Mouse (Mus musculus) heart, adult 2 months (tissue): ENCODE measurements around the gene Tbc1d5.

ENCODE experiments used
- CTCF ChIP-seq: fragments of 200-600 bp; IDR thresholded peaks from 2 replicates; pipeline ENCODE4 v1.8.1; 2022; ENCODE audit warnings: antibody characterized with exemption, mild to moderate bottlenecking, moderate library complexity
- POLR2A ChIP-seq: fragments of 200-500 bp; IDR thresholded peaks from 2 replicates; pipeline ENCODE4 v1.6.1; 2011; ENCODE audit warnings: mild to moderate bottlenecking, low read depth, low read length, control low read depth; ENCODE audit not compliant: insufficient read depth

DNA sequence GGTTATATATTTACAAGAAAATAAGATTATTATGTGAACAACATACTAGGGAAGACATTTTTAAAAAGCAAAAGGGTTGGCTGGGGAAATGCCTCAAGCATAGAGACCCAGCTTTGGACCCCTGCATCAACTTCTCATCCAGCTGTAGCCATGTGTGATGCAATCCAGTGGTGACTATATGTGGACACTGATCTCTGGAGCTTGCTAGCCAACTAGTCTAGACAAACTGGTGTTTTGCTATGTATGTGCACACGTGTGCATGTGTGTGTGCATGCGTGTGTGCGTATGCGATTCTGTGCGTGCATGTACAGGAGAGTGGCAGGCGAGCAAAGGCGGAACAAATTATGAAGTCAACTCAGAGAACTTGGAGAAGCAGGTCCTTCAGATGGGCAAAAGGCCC lies 414.8 kb downstream of the Tbc1d5 start:
- TF ChIP-seq CTCF = no peak
- no peak for TF ChIP-seq POLR2A
